ENCODE assay signal across 15 mouse cellular contexts in genomic region chr11:44001843-44002589, GRCm38 (mm10).
DNase-seq lines count a peak whose midpoint lies in the region; ATAC-seq lines count a peak whose summit lies in the region.
"Had no signal": no experiment of that assay in that cellular context is flagged by ENCODE, and none has a peak within 500 bp of the region (broad histone marks: within the 10 kb centered on the region; RNA-seq: fewer than 3 reads in every experiment).

No protein-coding gene starts in this region.

- DNase-seq in heart, adult 11 months = peak; percentile 44
- DNase-seq in heart, postnatal 36 days = no peak
- DNase-seq in left cerebral cortex, postnatal 4 days = peak; percentile 20
- no peak for DNase-seq in left cerebral cortex, postnatal 36 days (ENCODE audit: low spot score in 2 of 2)
- peak; percentile 67 for DNase-seq in Muller cell, postnatal 12 days (ENCODE audit: inconsistent ontology term)
- peak; percentile 70 for DNase-seq in large intestine, adult 2 months (ENCODE audit: low read depth, low spot score)
- no peak for DNase-seq in thymus, postnatal 4 days
- DNase-seq: adrenal gland, postnatal 10 days; midbrain, embryonic 14.5 days had no signal

- H3K9me3 ChIP-seq in midbrain, embryonic 13.5 days = no peaks in the 10 kb centered on the region
- H3K9me3 ChIP-seq: G1E; heart, embryonic 10.5 days had no signal

- H3K4me1 ChIP-seq in midbrain, embryonic 13.5 days (replicated peaks) = no peaks in the 10 kb centered on the region
- H3K4me1 ChIP-seq: heart, embryonic 10.5 days had no signal

- H3K4me3 ChIP-seq in midbrain, embryonic 13.5 days (replicated peaks) = no peak overlapping the region
- H3K4me3 ChIP-seq: heart, embryonic 10.5 days had no signal

- H3K9ac ChIP-seq in midbrain, embryonic 13.5 days (replicated peaks) = no peak overlapping the region
- H3K9ac ChIP-seq: forebrain, postnatal 0 days; liver, embryonic 14.5 days had no signal

- ATAC-seq in midbrain, embryonic 13.5 days = no peak

- WGBS in large intestine, adult 2 months = 47% methylated on average over 7 of the region's 7 CpGs
- WGBS in midbrain, embryonic 13.5 days = 87% methylated on average over 7 of the region's 7 CpGs

- H3K4me2 ChIP-seq in midbrain, embryonic 13.5 days (replicated peaks) = no peak overlapping the region

- intact Hi-C loops in heart, postnatal 36 days (cut with DNase I) = no loop called here
- intact Hi-C loops in left cerebral cortex, postnatal 4 days (cut with DNase I) = no loop called here
- intact Hi-C loops in left cerebral cortex, postnatal 36 days (cut with DNase I) = no loop called here

- H3K27me3 ChIP-seq in midbrain, embryonic 13.5 days = no peaks in the 10 kb centered on the region

- no peak overlapping the region for H3K27ac ChIP-seq in midbrain, embryonic 13.5 days
- H3K27ac ChIP-seq: heart, embryonic 10.5 days; liver, embryonic 14.5 days; macrophage had no signal

- no peaks in the 10 kb centered on the region for H3K36me3 ChIP-seq in midbrain, embryonic 13.5 days
- H3K36me3 ChIP-seq: G1E; heart, embryonic 10.5 days had no signal

Comparison
In these comparisons a context has a peak if more than half of its experiments do, and no peak if none do; other contexts are left out.
1. DNase-seq: peak in heart, adult 11 months (single experiment), left cerebral cortex, postnatal 4 days (single experiment), Muller cell, postnatal 12 days (single experiment) and large intestine, adult 2 months (single experiment); none in heart, postnatal 36 days (0 of 2), left cerebral cortex, postnatal 36 days (0 of 2) and thymus, postnatal 4 days (single experiment).